Mouse (Mus musculus) frontal cortex, adult 2 months (tissue): ENCODE results near the gene Bora. TPM values are rescaled to one million over a fixed set of nuclear protein-coding genes. Genes with fewer than 3 reads are reported as not detected.
A peak's percentile ranks its signal among the peaks of the same experiment; 100 is the strongest.
"Not testable (repeated sequence)": the region's sequence is repeated elsewhere in the genome, so short reads cannot be mapped to it uniquely, and the experiment has no call there.

Experiments
- DNase-seq, 2 experiments: peaks; one replicate each; pipeline ENCODE4 v3.0.0; 2022; ENCODE audit warnings: low spot score in 1 of 2; ENCODE audit errors: extremely low spot score in 1 of 2
- polyA plus RNA-seq: library from polyadenylated mRNA; depleted of rRNA; stranded (reverse); fragments of >200 nt; gene quantifications from 2 replicates; pipeline ENCODE4 v1.2.3, GENCODE M21; 2012; rRNA removed

Bora gene
- 3.3 and 3.6 TPM in 2 replicates for polyA plus RNA-seq

- DNase-seq: peak; percentile 82 to 94
These were observed at the start of gene Bora, which contains the start of gene Mzt1 for GRCm38 (mm10) chr14:99046031-99046781. Bora (plus strand) TSS chr14:99046222. Mzt1 (minus strand) TSS chr14:99046134.

DNA sequence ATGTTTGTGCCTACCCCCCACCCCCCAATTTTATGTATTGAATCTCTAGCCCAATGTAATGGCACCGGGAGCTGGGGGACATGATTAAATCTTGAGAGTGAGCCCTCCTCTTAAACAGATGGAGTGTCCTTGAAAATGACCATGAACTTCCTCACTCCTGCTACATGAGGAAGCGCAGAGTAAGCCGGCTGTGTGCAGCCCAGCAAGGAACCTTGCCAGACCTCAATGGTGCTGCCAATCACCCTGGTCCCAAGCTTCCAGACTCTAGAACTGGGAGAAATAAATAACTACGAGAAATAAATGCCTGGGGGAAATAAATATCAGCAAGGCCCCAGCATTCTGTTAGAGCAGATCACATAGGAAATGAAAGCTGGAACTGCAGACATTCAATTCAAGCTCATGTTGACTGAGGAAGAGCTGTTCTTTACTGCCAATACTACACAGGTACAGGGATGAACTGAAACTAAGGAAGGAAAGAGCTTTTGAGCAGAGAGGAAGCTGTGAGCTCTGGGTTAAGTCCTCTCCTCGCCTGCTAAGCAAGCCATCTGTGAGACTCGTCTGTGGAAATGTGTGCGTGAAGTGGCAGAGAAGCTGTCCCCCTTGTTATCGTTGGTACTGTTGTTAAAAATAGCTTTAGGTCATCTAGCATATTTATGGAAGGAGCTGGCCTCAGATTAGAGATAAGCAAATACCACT lies 35.6 kb upstream of the Bora start:
- DNase-seq: peak in 1 of 2 experiments; percentile 5

GRCm38 (mm10) chr14:99010920-99011313 lies 35.1 kb upstream of the Bora start:
- no peak for DNase-seq

GRCm38 (mm10) chr14:99018691-99019090 lies 27.3 kb upstream of the Bora start:
- no peak for DNase-seq

DNA sequence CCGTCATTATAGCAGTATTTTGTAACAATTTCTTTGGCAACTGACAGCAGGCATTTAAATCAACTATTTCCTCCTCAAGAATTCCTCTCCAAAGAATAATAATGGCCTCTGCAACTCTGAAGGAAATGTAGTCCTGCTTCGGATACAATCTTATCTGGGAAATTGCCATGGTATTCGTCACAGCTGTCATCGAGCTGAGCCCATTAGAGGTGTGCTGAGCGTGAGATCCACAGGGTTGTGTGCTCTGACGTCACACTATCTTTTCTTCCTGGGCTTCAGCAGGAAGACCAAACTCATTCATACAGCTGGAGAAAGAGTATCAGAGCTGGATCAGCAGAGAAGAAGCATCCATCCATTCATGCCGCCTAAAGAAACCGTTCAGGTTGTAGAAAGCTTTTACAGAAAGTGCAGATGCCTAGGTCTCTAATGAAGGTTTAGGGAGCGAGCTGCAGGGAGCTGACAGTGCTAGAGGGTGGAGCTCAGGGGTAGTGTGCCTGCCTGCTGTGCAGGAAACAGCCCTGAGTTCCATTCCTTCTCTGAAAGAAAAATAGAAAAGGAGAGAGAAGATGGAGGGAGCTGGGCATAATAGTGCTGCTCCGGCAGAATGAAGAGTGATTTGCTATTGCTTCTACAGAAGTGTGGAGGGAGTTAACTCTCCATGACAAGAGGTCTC lies 26.8 kb upstream of the Bora start:
- DNase-seq: no peak

GRCm38 (mm10) chr14:99022346-99023086 lies 23.5 kb upstream of the Bora start:
- DNase-seq: peak in 1 of 2 experiments; percentile 30

- peak in 1 of 2 experiments; percentile 19 for DNase-seq
These were observed 16.0 kb upstream of the Bora start for GRCm38 (mm10) chr14:99029987-99030386.

DNA sequence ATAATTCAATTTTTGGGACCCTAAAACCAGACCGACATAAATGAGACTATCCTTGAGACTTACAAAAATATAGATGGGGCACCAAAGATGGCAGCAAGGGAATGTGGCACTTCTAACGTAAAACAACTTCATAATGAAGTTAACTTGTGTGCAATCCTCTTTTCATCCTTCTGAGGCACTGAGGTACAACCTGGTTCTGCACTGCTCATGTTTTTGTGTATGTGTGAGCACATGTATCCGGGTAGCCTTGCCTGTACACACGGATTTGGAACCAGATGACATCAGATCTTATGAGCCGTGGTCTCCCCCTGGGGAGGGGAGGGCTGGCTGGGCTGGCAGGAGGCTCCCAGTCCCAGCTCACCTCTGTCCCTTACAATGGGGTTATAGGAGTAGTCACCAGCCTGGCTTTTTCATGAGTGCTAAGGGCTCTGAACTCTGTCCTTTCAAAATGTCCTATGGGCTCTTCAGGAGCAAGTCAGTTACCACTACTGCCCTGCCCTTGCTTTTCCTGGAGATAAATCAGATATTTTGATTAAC lies 14.6 kb upstream of the Bora start:
- DNase-seq: no peak

DNA sequence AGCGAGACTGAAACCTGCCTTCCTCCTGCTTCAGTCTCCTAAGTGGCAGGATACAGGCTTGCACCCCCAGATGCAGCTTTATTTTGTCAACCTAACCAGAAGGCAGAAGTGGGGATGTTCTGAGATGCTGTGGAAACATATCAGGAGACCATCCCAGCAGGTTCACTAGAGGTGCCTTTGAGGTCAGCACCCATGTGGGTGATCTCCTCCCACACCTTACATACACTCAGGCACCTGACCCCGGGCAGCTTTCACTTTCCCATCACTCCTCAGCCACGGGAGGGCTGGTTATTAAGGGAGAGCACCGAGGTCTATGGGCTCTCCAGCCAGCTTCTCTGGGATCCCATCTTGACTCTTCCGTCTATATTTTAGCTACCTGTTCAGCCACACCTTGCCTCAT lies 13.4 kb upstream of the Bora start:
- no peak for DNase-seq

DNA sequence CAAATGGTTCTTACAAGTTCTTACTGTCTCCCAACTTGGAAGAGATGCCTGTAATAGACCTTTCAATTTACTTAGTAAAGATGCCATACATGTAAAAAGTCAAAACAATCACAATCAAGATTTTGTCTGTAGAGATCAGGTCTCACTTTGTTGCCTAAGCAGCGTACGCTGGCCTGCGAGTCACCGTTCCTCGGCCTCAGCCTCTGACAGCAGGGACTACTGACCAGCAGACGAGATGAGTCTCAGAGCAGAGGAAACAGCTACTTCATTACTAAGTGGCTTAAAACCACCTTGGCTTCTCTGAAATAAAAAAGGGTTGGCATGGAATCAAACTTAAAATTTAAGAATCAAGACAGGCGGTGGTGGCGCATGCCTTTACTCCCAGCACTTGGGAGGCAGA lies 11.2 kb upstream of the Bora start:
- not testable (repeated sequence) for DNase-seq

DNA sequence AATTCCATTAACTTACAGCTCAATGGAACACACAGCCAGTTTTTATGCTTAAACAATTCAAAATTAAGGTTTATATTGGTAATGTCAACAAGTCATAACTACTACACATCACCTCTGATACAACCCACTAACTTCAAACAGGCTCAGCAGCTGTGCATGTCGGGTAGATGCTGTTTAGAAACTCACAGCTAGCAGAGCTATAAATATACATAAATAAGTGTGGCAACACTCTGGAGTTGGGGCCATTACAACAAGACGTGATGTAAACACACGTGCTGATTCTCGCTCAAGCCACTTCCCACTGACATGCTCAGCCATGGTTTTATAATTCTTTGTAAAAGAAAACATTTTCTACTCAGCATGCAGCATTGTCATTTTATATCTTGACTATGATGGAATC lies 10.0 kb upstream of the Bora start:
- DNase-seq: no peak

DNA sequence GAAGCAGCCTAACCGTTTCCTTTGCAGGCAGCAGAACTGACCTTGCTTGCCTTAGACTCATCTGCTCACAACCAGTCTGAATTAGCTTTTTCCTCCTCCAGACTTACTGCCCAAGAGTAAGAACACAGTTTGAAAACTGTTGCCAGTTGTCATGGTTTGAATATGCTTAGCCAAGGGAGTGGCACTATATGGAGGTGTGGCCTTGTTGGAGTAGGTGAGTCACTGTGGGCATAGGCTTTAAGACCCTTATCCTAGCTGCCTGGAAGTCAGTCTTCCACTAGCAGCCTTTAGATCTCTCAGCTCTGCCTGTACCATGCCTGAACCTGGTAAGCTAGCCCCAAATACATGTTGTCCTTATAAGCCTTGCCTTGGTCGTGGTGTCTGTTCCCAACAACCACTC lies 8.3 kb upstream of the Bora start:
- DNase-seq: no peak

DNA sequence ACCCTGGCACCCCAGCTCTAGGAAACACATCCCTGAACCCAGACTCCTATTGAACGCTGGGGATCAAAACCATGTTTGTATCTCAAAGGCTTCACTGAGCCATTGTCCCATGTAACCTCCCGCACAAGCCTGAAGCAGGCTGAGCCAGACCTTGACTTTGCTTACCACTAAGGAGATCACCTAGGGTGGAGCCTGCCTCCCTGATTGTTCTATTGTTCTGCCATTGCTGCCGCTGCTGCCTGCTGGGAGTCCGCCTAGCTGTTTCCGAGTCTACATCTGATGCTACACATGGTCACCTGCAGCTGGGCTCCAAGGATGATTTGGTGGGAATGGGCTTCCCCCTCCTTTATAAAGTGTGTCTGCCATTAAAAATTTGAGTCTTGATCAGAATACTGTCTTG lies 6.7 kb upstream of the Bora start:
- DNase-seq: not testable (repeated sequence)

GRCm38 (mm10) chr14:99041416-99041815 lies 4.6 kb upstream of the Bora start:
- no peak for DNase-seq

DNA sequence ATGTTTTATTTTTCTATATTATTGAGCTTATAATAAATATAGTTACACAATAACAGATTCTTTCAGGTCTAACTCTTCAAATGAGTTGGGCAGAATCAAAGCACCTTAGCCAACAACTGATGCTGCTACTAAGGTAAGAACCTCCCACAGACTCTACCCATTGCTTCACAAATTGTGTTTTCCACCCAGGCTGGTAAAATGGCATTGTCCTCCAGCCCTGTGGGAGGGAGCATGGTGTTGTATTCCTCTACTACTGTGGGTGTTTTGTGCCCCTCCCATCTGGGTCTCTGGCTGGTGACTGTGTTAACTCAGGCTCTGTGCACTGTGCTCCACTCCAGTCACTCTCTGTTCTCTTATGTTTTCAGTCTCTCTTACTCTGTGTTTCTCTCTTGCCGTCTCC lies 2.5 kb upstream of the Bora start:
- no peak for DNase-seq

DNA sequence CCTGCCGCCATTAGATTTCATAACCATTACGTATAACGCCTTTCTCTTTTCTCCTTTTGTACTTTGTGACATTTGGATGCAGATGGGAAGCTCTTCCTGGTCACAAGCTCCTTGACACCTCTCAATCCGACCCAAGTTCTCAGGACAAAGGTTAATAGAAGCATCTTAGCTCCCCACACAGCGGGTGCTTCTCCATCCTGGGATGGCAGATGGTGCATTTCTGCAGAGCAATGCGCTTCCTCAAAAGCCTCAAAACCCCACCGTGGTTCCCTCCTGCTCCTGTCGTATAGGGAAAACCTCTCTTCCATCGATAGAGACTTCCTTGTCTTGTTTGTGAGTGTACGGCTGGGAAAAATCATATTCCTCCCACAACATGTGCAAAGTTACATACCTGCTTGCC lies 1.9 kb upstream of the Bora start:
- no peak for DNase-seq

GRCm38 (mm10) chr14:99044718-99045117 lies 1.3 kb upstream of the Bora start:
- no peak for DNase-seq

GRCm38 (mm10) chr14:99045378-99046030 lies 518 bp upstream of the Bora start:
- DNase-seq: peak in 1 of 2 experiments; percentile 27

- peak in 1 of 2 experiments; percentile 17 for DNase-seq
These were observed 760 bp downstream of the Bora start for GRCm38 (mm10) chr14:99046782-99047181.
